34 mouse cellular contexts compared by ENCODE assay signal in the genomic region with DNA sequence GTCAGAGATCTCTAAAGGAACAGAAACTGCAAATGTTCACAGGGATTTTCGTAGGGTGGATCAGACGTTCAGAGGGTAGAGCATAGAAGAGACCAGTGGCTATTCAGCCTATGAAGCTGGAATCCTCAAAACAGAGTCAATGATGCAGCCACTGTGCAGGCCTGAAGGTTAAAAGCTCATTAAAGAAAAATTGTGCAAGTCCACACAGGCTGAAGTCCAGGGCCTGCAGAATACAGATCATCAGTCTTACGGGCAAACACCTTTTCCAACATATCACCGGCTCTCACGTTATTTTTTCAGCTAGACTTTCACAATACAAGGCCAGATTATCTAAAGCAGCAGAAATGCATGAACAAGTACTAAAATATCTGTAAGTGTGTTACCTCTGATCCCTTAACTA.
"Had no signal": no experiment of that assay in that cellular context is flagged by ENCODE, and none has a peak within 500 bp of the region (broad histone marks: within the 10 kb centered on the region; RNA-seq: fewer than 3 reads in every experiment).

No protein-coding gene starts in this region.

- ATAC-seq: hindbrain, embryonic 16.5 days; hindbrain, postnatal 0 days; inflammation-experienced regulatory T-cells, adult 6 months had no signal

- H3K9me3 ChIP-seq: heart, embryonic 10.5 days; heart, embryonic 12.5 days; heart, embryonic 13.5 days; heart, embryonic 15.5 days; hindbrain, embryonic 10.5 days; hindbrain, embryonic 12.5 days; hindbrain, embryonic 13.5 days; hindbrain, embryonic 15.5 days; kidney, embryonic 15.5 days had no signal

- H3K27me3 ChIP-seq: heart, embryonic 12.5 days; heart, embryonic 13.5 days; heart, embryonic 15.5 days; hindbrain, embryonic 12.5 days; hindbrain, embryonic 13.5 days; hindbrain, embryonic 15.5 days; kidney, embryonic 15.5 days had no signal

- H3K36me3 ChIP-seq: heart, embryonic 10.5 days; heart, embryonic 12.5 days; heart, embryonic 13.5 days; heart, embryonic 15.5 days; hindbrain, embryonic 10.5 days; hindbrain, embryonic 12.5 days; hindbrain, embryonic 13.5 days; hindbrain, embryonic 15.5 days; kidney, embryonic 15.5 days had no signal

- H3K4me1 ChIP-seq: heart, embryonic 10.5 days; heart, embryonic 12.5 days; heart, embryonic 13.5 days; heart, embryonic 15.5 days; hindbrain, embryonic 10.5 days; hindbrain, embryonic 12.5 days; hindbrain, embryonic 13.5 days; hindbrain, embryonic 15.5 days; kidney, embryonic 15.5 days had no signal

- H3K9ac ChIP-seq: heart, embryonic 12.5 days; heart, embryonic 13.5 days; heart, embryonic 15.5 days; hindbrain, embryonic 12.5 days; hindbrain, embryonic 13.5 days; hindbrain, embryonic 14.5 days; hindbrain, embryonic 15.5 days; kidney, embryonic 15.5 days had no signal

- H3K27ac ChIP-seq: heart, adult 2 months; heart, embryonic 10.5 days; heart, embryonic 13.5 days; heart, embryonic 15.5 days; hindbrain, embryonic 10.5 days; hindbrain, embryonic 12.5 days; hindbrain, embryonic 13.5 days; hindbrain, embryonic 14.5 days; hindbrain, embryonic 15.5 days; hindbrain, postnatal 0 days; kidney, embryonic 15.5 days; kidney, postnatal 0 days; layer of hippocampus, adult 2 months; left cerebral cortex, adult 2 months had no signal

- H3K4me2 ChIP-seq: heart, embryonic 11.5 days; heart, embryonic 12.5 days; heart, embryonic 13.5 days; heart, embryonic 15.5 days; hindbrain, embryonic 12.5 days; hindbrain, embryonic 13.5 days; hindbrain, embryonic 14.5 days; hindbrain, embryonic 15.5 days; kidney, embryonic 15.5 days had no signal

- H3K4me3 ChIP-seq: heart, adult 2 months; heart, embryonic 10.5 days; heart, embryonic 12.5 days; heart, embryonic 13.5 days; heart, embryonic 15.5 days; hindbrain, embryonic 10.5 days; hindbrain, embryonic 12.5 days; hindbrain, embryonic 13.5 days; hindbrain, embryonic 15.5 days; kidney, embryonic 15.5 days; layer of hippocampus, adult 2 months; left cerebral cortex, adult 2 months had no signal

- DNase-seq: heart, adult 2 months; heart, postnatal 10 days; heart, postnatal 14 days; heart, postnatal 36 days; heart, postnatal 4 days; kidney, adult 11 months; kidney, adult 18-20 months; kidney, adult 2 months; kidney, adult 8-10 months; kidney, adult 9 months; kidney, postnatal 10 days; kidney, postnatal 14 days; kidney, postnatal 25 days; kidney, postnatal 36 days; kidney, postnatal 4 days; layer of hippocampus, adult 9-11 months; layer of hippocampus, postnatal 36 days had no signal
